ENCODE assay signal across 26 mouse cellular contexts in genomic region chr6:42374701-42375100, GRCm38 (mm10). TPM values are rescaled to one million over a fixed set of nuclear protein-coding genes. Genes with fewer than 3 reads are reported as not detected.
DNase-seq lines count a peak whose midpoint lies in the region; ATAC-seq lines count a peak whose summit lies in the region.
"Had no signal": no experiment of that assay in that cellular context is flagged by ENCODE, and none has a peak within 500 bp of the region (broad histone marks: within the 10 kb centered on the region; RNA-seq: fewer than 3 reads in every experiment).

No protein-coding gene starts in this region.

- no peaks in the 10 kb centered on the region for H3K36me3 ChIP-seq in embryonic facial prominence, embryonic 14.5 days (ENCODE audit: control insufficient read depth, insufficient read depth, low read length)
- H3K36me3 ChIP-seq in embryonic facial prominence, embryonic 10.5 days (replicated peaks), result no peaks in the 10 kb centered on the region
- no peaks in the 10 kb centered on the region for H3K36me3 ChIP-seq in heart, embryonic 16.5 days (ENCODE audit: control insufficient read depth, insufficient read depth)
- no peaks in the 10 kb centered on the region for H3K36me3 ChIP-seq in hindbrain, embryonic 16.5 days (ENCODE audit: control insufficient read depth, insufficient read depth, low read length)
- H3K36me3 ChIP-seq: liver, embryonic 12.5 days; lung, embryonic 15.5 days had no signal

- no peak overlapping the region for H3K9ac ChIP-seq in embryonic facial prominence, embryonic 14.5 days (ENCODE audit: low read depth, low read length)
- no peak overlapping the region for H3K9ac ChIP-seq in heart, embryonic 16.5 days (ENCODE audit: low read length)
- no peak overlapping the region for H3K9ac ChIP-seq in hindbrain, embryonic 16.5 days (ENCODE audit: low read depth, low read length)
- H3K9ac ChIP-seq: forebrain, postnatal 0 days; liver, embryonic 12.5 days; lung, embryonic 15.5 days had no signal

- H3K27ac ChIP-seq in embryonic facial prominence, embryonic 14.5 days (replicated peaks; ENCODE audit: low read depth, low read length), result no peak overlapping the region
- H3K27ac ChIP-seq in embryonic facial prominence, embryonic 10.5 days (replicated peaks), result no peak overlapping the region
- peak overlapping the region; percentile 55; the same call in 1 of the 2 replicates for H3K27ac ChIP-seq in heart, embryonic 16.5 days (ENCODE audit: low read length)
- no peak overlapping the region for H3K27ac ChIP-seq in hindbrain, embryonic 16.5 days (ENCODE audit: low read depth, low read length)
- H3K27ac ChIP-seq: liver, embryonic 12.5 days; lung, embryonic 15.5 days had no signal

- WGBS in embryonic facial prominence, embryonic 14.5 days, result 51% methylated on average over 4 of the region's 4 CpGs
- 74% methylated on average over 4 of the region's 4 CpGs for WGBS in embryonic facial prominence, embryonic 10.5 days
- 26% methylated on average over 4 of the region's 4 CpGs for WGBS in heart, embryonic 16.5 days
- WGBS in hindbrain, embryonic 16.5 days, result 75% methylated on average over 4 of the region's 4 CpGs

- no peaks in the 10 kb centered on the region for H3K9me3 ChIP-seq in embryonic facial prominence, embryonic 14.5 days (ENCODE audit: control insufficient read depth, low read length)
- H3K9me3 ChIP-seq in embryonic facial prominence, embryonic 10.5 days, result no peaks in the 10 kb centered on the region
- H3K9me3 ChIP-seq in heart, embryonic 16.5 days (replicated peaks; ENCODE audit: control insufficient read depth, low read length), result no peaks in the 10 kb centered on the region
- no peaks in the 10 kb centered on the region for H3K9me3 ChIP-seq in hindbrain, embryonic 16.5 days (ENCODE audit: control insufficient read depth, low read length)
- H3K9me3 ChIP-seq: liver, embryonic 12.5 days; lung, embryonic 15.5 days had no signal

- DNase-seq in embryonic facial prominence, embryonic 14.5 days (ENCODE audit: low spot score), result peak; percentile 77
- no peak for DNase-seq in embryonic facial prominence, embryonic 10.5 days (ENCODE audit: low spot score)
- DNase-seq in lung, postnatal 10 days, result peak; percentile 61
- no peak for DNase-seq in lung, postnatal 14 days
- DNase-seq in retina, postnatal 1 day, result no peak
- no peak for DNase-seq in yolk sac, embryonic 10.5 days (ENCODE audit: low spot score)
- DNase-seq: adrenal gland, postnatal 14 days; cerebellum, adult 2 months; forebrain, postnatal 0 days; gastrocnemius, adult 2 months; kidney, postnatal 4 days; left cerebral cortex, postnatal 4 days; right cerebral cortex, postnatal 14 days had no signal

- no peak overlapping the region for H3K4me3 ChIP-seq in embryonic facial prominence, embryonic 14.5 days (ENCODE audit: low read depth, low read length)
- no peak overlapping the region for H3K4me3 ChIP-seq in embryonic facial prominence, embryonic 10.5 days
- no peak overlapping the region for H3K4me3 ChIP-seq in heart, embryonic 16.5 days (ENCODE audit: low read length)
- H3K4me3 ChIP-seq in hindbrain, embryonic 16.5 days (ENCODE audit: low read length), result no peak overlapping the region
- H3K4me3 ChIP-seq: gastrocnemius, adult 2 months; liver, embryonic 12.5 days; lung, embryonic 15.5 days had no signal

- H3K27me3 ChIP-seq in embryonic facial prominence, embryonic 14.5 days (replicated peaks; ENCODE audit: control insufficient read depth, insufficient read depth, low read length), result no peaks in the 10 kb centered on the region
- H3K27me3 ChIP-seq in embryonic facial prominence, embryonic 10.5 days (replicated peaks; ENCODE audit: low read depth, poor library complexity, severe bottlenecking), result peaks cover 26% of the 10 kb centered on the region
- no peaks in the 10 kb centered on the region for H3K27me3 ChIP-seq in heart, embryonic 16.5 days (ENCODE audit: control insufficient read depth, insufficient read depth, low read length)
- no peaks in the 10 kb centered on the region; the same call in 1 of the 2 replicates for H3K27me3 ChIP-seq in hindbrain, embryonic 16.5 days (replicated peaks; ENCODE audit: control insufficient read depth, insufficient read depth, low read length)
- H3K27me3 ChIP-seq: CH12.LX; lung, embryonic 15.5 days had no signal

- peaks cover 21% of the 10 kb centered on the region for H3K4me1 ChIP-seq in embryonic facial prominence, embryonic 14.5 days (ENCODE audit: control insufficient read depth, insufficient read depth, low read length)
- peaks cover 37% of the 10 kb centered on the region for H3K4me1 ChIP-seq in embryonic facial prominence, embryonic 10.5 days
- H3K4me1 ChIP-seq in heart, embryonic 16.5 days (ENCODE audit: control insufficient read depth, insufficient read depth, low read length), result peaks cover 40% of the 10 kb centered on the region
- peaks cover 14% of the 10 kb centered on the region for H3K4me1 ChIP-seq in hindbrain, embryonic 16.5 days (ENCODE audit: control insufficient read depth, insufficient read depth, low read depth, low read length)

- peak; percentile 15; the same call in 1 of the 2 replicates for ATAC-seq in embryonic facial prominence, embryonic 14.5 days (ENCODE audit: low read depth)
- ATAC-seq in heart, embryonic 16.5 days (replicated peaks; ENCODE audit: extremely low read depth, insufficient read depth, low FRiP score), result peak; percentile 25; the same call in 1 of the 2 replicates
- ATAC-seq in hindbrain, embryonic 16.5 days, result no peak
- ATAC-seq: forebrain, postnatal 0 days; liver, embryonic 12.5 days had no signal

- no peak overlapping the region for H3K4me2 ChIP-seq in embryonic facial prominence, embryonic 14.5 days (ENCODE audit: low read depth, low read length)
- no peak overlapping the region for H3K4me2 ChIP-seq in heart, embryonic 16.5 days (ENCODE audit: low read depth, low read length)
- no peak overlapping the region for H3K4me2 ChIP-seq in hindbrain, embryonic 16.5 days (ENCODE audit: low read length)
- H3K4me2 ChIP-seq: liver, embryonic 12.5 days had no signal

RNA-seq across cellular contexts. Expression of gene Epha1, which starts 1.6 kb away (rescaled TPM):
- polyA plus RNA-seq in embryonic facial prominence, embryonic 14.5 days (2014; fragmentation: Nextera tagmentation; extraction: Ambion mirVana), result 3.8 and 4.3 TPM in 2 replicates
- polyA plus RNA-seq in embryonic facial prominence, embryonic 10.5 days (2016; fragmentation: Nextera tagmentation; extraction: Ambion mirVana), result 3.9 and 5.1 TPM in 2 replicates
- polyA plus RNA-seq in heart, embryonic 16.5 days (2015; fragmentation: Nextera tagmentation; extraction: Ambion mirVana), result 1.9 and 2.9 TPM in 2 replicates
- polyA plus RNA-seq in hindbrain, embryonic 16.5 days (2015; fragmentation: Nextera tagmentation; extraction: Ambion mirVana), result 0.25 and 0.49 TPM in 2 replicates

RNA-seq across cellular contexts. Expression of gene Zyx, which starts 25.3 kb away (rescaled TPM):
- 155 and 156 TPM in 2 replicates for polyA plus RNA-seq in embryonic facial prominence, embryonic 14.5 days (2014; fragmentation: Nextera tagmentation; extraction: Ambion mirVana)
- polyA plus RNA-seq in embryonic facial prominence, embryonic 10.5 days (2016; fragmentation: Nextera tagmentation; extraction: Ambion mirVana), result 93.8 and 96.9 TPM in 2 replicates
- polyA plus RNA-seq in heart, embryonic 16.5 days (2015; fragmentation: Nextera tagmentation; extraction: Ambion mirVana), result 152 and 159 TPM in 2 replicates
- polyA plus RNA-seq in hindbrain, embryonic 16.5 days (2015; fragmentation: Nextera tagmentation; extraction: Ambion mirVana), result 52.4 and 69.7 TPM in 2 replicates

RNA-seq across cellular contexts. Expression of gene Tas2r143, which starts 25.3 kb away (rescaled TPM):
- polyA plus RNA-seq in embryonic facial prominence, embryonic 14.5 days (2014; fragmentation: Nextera tagmentation; extraction: Ambion mirVana), result not detected in 2 replicates
- polyA plus RNA-seq in embryonic facial prominence, embryonic 10.5 days (2016; fragmentation: Nextera tagmentation; extraction: Ambion mirVana), result not detected in 2 replicates
- polyA plus RNA-seq in heart, embryonic 16.5 days (2015; fragmentation: Nextera tagmentation; extraction: Ambion mirVana), result not detected in 2 replicates
- not detected in 2 replicates for polyA plus RNA-seq in hindbrain, embryonic 16.5 days (2015; fragmentation: Nextera tagmentation; extraction: Ambion mirVana)
- polyA plus RNA-seq: embryonic facial prominence, embryonic 11.5 days; forebrain, postnatal 0 days; hindbrain, embryonic 11.5 days; intestine, embryonic 14.5 days; kidney, embryonic 14.5 days; liver, embryonic 12.5 days; lung, embryonic 15.5 days; midbrain, postnatal 0 days; neural tube, embryonic 11.5 days; stomach, embryonic 16.5 days; thymus, postnatal 0 days had no signal

RNA-seq across cellular contexts. Expression of gene Tas2r135, which starts 30.5 kb away (rescaled TPM):
- polyA plus RNA-seq in embryonic facial prominence, embryonic 14.5 days (2014; fragmentation: Nextera tagmentation; extraction: Ambion mirVana), result not detected in 2 replicates
- polyA plus RNA-seq in embryonic facial prominence, embryonic 10.5 days (2016; fragmentation: Nextera tagmentation; extraction: Ambion mirVana), result not detected in 2 replicates
- polyA plus RNA-seq in heart, embryonic 16.5 days (2015; fragmentation: Nextera tagmentation; extraction: Ambion mirVana), result not detected in 2 replicates
- polyA plus RNA-seq in hindbrain, embryonic 16.5 days (2015; fragmentation: Nextera tagmentation; extraction: Ambion mirVana), result not detected in 2 replicates
- polyA plus RNA-seq: embryonic facial prominence, embryonic 11.5 days; forebrain, postnatal 0 days; kidney, embryonic 14.5 days; liver, embryonic 12.5 days; lung, embryonic 15.5 days; midbrain, postnatal 0 days; neural tube, embryonic 11.5 days; stomach, embryonic 16.5 days; thymus, postnatal 0 days had no signal

RNA-seq across cellular contexts. Expression of gene Fam131b, which starts 50.3 kb away (rescaled TPM):
- 0.43 and 0.46 TPM in 2 replicates for polyA plus RNA-seq in embryonic facial prominence, embryonic 14.5 days (2014; fragmentation: Nextera tagmentation; extraction: Ambion mirVana)
- 0.74 and 0.90 TPM in 2 replicates for polyA plus RNA-seq in embryonic facial prominence, embryonic 10.5 days (2016; fragmentation: Nextera tagmentation; extraction: Ambion mirVana)
- 0.17 and 0.21 TPM in 2 replicates for polyA plus RNA-seq in heart, embryonic 16.5 days (2015; fragmentation: Nextera tagmentation; extraction: Ambion mirVana)
- 7.2 and 7.3 TPM in 2 replicates for polyA plus RNA-seq in hindbrain, embryonic 16.5 days (2015; fragmentation: Nextera tagmentation; extraction: Ambion mirVana)
- polyA plus RNA-seq: liver, embryonic 12.5 days had no signal

Comparison
In these comparisons a context has a peak if more than half of its experiments do, and no peak if none do; other contexts are left out.
1. DNase-seq: peak in embryonic facial prominence, embryonic 14.5 days (single experiment) and lung, postnatal 10 days (single experiment); none in embryonic facial prominence, embryonic 10.5 days (single experiment), lung, postnatal 14 days (single experiment), retina, postnatal 1 day (single experiment) and yolk sac, embryonic 10.5 days (single experiment).